Mouse (Mus musculus) cerebellum, adult 9-11 months (tissue): ENCODE measurements around the gene 4930518I15Rik.
A peak's percentile ranks its signal among the peaks of the same experiment; 100 is the strongest.
"Not testable (repeated sequence)": the region's sequence is repeated elsewhere in the genome, so short reads cannot be mapped to it uniquely, and the experiment has no call there.

ENCODE experiments used
- DNase-seq: peaks from one replicate; pipeline ENCODE4 v3.0.0; 2022

The 4930518I15Rik gene

DNA sequence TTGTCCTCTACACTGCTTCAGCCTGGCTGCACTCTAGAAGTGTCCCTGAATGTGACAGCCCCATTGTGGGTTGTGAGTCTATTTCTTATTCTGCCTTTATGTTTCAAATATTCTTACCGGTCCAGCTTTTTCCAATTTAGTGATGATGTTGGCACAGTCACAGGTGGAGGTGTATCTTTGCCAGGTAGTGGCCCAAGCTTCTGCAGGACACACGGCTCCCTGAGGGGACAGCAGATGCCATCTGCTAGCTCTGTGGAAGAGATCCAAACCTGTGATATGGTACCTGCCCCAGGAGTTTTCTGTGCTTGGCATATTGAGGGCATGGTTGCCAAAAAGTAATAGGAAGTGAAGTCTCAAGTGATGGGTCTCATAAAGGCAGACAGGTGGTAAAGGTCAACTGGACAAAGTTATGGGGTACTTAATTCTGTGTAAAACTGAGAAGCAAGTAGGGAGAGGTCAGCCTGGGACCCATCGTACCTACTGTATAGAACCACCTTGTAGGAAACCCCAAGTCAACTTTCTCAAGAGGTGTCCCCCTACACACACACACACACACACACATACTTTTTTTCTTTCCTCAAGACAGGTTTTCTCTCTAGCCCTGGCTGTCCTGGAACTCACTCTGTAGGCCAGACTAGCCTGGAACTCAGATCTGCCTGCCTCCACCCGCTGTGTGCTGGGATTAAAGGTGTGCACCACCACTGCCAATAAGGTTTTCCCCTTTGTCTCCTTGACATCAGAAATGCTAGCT is 17.2 kb upstream of the 4930518I15Rik start:
- DNase-seq, result peak; percentile 98

DNA sequence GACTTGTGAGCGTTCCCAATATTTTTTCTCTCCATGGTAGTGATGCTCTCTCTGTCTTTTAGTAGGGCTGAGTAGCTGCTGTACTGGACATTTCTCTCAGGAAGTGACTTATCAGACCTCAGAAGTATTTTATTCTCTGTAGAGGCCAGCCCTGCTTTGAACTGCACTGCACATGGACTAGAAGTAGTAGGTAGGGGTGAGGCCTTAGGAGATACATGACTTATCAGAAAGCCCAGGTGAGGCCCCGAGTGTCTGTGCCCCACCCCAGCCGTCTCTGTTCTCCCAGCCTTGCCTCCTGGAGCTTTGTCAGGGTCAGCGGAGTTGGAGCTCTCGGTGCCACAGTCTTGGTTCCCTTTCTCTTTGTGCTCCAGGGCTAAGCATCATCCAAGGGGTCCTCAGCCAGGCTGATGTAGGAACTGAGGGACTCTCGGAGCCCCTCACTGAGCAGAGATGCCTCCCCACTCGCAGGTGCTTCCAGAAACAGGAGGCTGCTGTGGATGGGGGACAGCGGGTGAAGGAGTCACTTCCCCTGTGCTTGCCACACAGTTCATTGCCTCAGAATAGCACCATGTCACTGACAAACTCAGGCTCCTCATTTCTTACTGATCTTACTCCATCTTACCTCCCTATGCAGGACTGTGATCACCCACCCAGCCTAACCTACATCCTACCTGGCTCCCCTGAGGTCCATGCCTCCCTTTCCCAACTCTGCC is 16.5 kb upstream of the 4930518I15Rik start:
- DNase-seq, result no peak

- DNase-seq, result peak; percentile 83
These were observed 15.9 kb upstream of the 4930518I15Rik start for GRCm38 (mm10) chr2:156873629-156874028.

DNA sequence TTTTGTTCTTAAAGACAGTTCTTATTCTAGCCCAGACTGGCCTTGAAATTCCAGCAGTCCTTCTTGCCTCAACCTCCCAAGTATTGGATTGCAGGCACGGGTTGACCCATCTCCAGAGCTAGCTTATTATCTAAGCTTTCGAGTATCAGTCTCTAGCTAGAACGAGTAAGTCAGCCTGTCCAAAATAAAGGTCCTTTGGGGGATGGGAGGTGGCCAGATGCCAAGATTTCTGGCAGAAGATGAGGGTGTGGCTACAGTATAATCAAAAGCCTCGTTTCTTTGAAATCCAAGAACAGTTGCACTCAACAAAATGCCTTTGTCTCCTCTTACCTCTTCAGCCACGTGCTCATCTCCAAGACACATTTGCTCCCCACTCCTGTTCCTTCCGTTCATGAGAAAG is 12.8 kb upstream of the 4930518I15Rik start:
- no peak for DNase-seq

- no peak for DNase-seq
These were observed 11.8 kb upstream of the 4930518I15Rik start for GRCm38 (mm10) chr2:156869554-156869953.

DNA sequence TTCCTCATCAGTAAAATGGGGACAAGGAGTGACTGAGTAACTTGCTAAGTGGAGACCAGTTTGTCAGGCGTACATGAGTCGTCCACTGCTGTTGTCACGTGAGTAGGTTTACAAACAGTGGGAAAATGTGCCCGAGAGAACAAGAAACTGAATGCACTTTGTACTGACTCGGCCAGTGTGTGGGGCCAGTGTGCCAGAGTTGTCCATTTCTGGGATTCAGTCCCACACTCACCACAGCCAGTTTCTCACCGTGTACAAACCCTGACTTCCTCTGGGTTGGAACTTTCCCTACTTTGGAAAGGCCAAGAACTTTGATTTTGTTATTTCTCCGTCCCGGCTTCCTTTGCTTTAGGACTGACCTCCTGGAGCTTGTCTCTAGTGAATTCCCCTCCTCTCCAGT is 11.2 kb upstream of the 4930518I15Rik start:
- DNase-seq, result no peak

- no peak for DNase-seq
These were observed 6.7 kb upstream of the 4930518I15Rik start for GRCm38 (mm10) chr2:156864481-156864880.

- no peak for DNase-seq
These were observed 5.9 kb upstream of the 4930518I15Rik start for GRCm38 (mm10) chr2:156863487-156864160.

DNA sequence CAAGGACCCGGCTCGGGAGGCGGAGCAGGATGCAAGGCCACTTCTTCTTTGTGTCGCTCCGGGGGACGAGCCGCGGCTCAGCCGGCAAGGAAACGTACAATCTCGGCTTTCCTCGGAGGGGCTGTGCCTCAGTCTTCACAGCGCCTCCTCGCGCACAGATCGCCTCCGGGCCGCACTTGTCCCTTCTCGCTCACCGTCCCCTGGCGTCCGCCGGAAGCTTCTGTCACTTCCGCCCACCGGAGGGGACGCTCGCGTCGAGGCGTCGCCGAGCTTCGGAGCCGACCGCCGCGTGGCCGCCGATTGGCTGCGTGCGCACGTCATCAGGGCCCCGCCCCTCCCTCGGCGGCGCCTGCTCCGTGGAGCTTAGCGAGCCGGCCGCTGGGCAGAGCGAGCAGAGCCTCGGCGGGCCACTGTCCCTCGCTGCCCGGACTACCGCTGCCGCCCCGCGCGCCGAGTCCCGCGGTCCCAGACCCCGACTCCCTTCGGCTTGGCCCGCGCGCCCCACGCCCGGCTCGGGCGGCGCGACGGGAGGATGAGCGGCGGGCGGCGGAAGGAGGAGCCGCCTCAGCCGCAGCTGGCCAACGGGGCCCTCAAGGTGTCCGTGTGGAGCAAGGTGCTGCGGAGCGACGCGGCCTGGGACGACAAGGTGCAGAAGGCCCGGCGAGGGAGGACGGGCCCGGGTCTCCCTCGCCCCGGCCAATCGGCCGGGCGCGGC is 5.2 kb upstream of the 4930518I15Rik start, which contains the start of gene Rab5if:
Gene Rab5if, plus strand, starts transcription at position 357 of the 715 bp plus-strand sequence.
- DNase-seq, result peak; percentile 98

DNA sequence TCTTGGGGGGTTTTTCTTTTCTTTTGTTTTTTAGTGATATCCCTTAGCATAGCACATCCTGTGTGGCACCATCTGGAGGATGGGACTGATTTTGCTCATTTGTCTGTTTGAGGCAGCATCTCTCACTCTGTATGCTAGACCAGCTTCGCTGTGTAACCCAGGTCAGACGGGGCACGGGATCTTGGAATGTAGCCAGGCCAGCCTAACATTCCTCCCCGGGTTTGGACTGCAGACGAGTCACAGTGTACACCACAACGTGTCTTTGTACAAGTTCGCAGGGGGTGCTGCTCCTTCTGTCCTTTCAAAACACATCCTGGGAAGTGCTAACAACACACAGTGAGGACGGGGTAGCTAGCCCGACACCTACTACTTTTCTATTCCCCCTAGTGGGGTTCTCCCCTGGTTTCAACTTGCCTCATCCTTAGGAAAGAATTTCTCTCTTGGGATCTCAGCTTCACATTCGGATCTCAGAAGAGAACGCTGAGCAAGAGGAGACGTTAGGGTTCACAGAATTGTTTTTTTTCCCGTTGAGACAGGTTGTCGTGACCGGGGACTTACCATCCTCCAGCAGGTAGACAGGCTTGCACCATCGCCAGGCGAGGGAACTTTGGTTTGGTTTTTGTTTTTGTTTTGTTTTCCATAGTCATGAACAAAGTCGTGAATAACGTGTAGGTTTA is 4.4 kb upstream of the 4930518I15Rik start:
- DNase-seq, result peak; percentile 65

DNA sequence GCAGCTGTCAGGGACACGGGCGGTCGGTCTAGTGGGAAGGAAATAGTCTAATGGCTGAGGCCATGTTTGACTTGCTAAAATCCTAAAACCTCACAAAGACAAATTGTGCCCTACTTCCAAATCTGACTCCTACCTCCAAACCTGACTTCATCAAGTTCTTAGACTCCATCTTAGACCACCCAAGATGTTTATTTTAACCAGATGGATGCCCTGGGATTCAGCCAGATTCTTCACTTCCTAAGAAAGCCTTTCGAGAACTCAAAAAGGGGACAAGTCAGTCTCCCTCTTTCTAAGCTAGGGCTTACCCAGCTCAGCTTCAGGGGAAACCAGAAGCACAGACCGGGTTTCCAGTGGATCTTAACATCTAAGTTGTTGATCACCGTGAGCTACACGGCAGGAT is 925 bp upstream of the 4930518I15Rik start:
- no peak for DNase-seq

- DNase-seq, result no peak
These were observed 358 bp downstream of the 4930518I15Rik start for GRCm38 (mm10) chr2:156857385-156857791.

- no peak for DNase-seq
These were observed 1.4 kb downstream of the 4930518I15Rik start for GRCm38 (mm10) chr2:156856311-156856710.

DNA sequence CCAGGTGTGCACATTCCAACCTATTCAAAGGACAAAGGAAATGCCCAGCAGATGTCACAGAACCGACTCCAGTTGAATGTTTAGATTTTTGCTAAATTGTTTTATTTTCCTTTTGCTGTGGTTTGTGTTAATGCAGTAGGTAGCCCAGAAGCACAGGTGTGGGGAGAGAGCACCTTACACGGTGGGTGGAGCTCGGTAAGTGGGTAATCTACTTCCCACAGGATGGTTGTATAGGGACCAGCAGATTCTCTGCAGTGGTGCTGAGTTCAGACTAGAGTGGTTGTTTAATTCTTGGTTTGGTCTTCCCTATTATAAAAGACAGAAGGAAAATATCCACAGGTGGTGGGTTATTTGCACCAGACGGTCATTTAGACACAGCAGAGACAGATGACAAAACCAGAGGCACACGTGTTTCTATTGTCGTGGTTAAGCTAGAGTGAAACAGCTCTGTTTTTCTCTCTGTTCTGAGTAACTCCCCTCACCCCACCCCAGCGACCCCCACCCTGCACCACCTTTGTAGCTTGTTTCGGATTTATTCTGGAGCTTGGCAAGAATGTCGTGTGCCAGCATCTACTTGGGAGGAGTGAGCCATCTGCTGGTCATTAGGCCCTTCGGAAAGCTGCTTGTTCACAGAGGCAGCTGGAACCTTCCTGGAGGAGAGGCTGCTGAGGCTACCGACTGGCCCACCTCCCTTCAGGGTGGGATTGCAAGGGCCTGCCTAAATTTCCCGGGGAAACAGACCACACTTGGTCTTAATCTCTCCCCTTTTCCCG is 3.6 kb downstream of the 4930518I15Rik start:
- DNase-seq, result not testable (repeated sequence)

DNA sequence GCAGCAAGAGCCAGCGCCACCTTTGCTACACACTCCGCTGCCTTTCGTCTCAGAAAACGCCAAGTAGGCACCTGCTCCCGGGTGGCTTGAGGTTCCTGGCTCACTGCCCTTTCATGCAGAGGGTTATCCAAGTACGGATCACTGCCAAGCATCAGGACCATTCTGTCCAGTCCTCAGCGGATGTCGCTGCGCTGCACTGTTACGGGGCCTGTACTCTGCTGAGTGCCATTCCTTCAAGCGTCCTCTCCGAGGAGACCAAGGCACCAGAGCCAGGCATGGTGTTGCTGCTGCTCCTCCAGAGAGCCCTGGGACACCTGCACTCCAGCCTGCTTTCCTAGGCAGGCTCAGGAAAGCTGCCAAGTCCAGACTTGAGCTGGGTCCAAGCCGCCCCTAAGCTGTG is 4.2 kb downstream of the 4930518I15Rik start:
- DNase-seq, result not testable (repeated sequence)

DNA sequence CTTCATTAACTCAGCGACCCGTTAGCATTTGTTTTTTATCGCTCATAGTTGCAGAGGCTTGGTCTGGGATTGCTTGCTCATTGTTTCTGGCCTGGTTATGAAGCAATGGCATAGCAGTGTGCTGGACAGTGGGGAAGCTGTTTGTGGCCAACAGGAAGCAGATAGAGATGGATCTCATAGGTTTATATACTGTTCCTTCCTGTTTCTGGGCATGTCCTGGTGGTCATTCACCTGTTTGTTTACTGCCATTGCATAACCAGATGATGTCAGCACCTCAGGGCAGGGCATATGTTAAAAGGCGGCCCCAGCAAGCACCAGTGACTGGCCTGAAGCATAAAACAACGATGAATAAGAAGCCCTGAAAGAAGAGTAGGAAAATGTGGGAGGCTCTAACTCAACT is 7.2 kb downstream of the 4930518I15Rik start:
- DNase-seq, result no peak

- DNase-seq, result no peak
These were observed 9.1 kb downstream of the 4930518I15Rik start for GRCm38 (mm10) chr2:156848526-156849182.

GRCm38 (mm10) chr2:156847653-156848052 is 10.1 kb downstream of the 4930518I15Rik start:
- no peak for DNase-seq

- DNase-seq, result no peak
These were observed 13.0 kb downstream of the 4930518I15Rik start for GRCm38 (mm10) chr2:156844715-156845114.

DNA sequence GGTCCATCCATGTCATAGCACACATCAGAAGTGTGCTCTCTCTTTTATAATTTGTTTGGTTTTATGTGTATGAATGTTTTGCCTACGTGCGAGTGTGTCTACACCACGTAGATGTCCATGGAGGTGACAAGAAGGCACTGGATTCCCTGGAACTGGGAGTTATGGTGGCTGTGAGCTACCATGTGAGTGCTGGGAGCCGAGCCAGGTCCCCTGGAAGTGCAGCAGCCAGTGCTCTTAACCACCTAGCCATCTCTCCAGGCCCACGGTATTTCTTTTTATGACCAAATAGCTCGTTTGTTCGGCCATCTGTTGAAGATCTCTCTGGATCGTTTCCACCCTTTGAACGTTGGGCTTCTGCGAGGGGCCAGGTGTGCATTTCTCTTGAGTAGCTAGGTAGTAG is 14.4 kb downstream of the 4930518I15Rik start:
- no peak for DNase-seq

DNA sequence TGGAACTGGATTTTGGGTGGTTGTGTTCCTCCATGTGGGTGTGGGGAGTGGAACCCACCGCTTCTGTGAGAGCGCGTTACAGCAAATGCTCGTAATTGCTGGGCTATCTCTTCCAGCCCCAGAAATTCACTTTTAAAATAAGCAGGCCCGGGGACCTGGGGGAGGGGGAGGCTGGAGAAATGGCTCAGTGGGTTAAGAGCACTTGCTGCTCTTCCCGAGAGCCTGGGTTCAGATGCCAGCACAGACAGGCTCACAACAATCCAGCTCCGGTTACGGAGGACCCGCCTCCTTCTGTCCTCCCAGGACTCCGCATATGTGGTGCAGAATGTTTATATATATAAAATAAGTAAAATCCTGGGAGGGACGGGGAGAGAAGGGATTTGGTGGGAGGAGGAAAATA is 15.0 kb downstream of the 4930518I15Rik start:
- no peak for DNase-seq
